Mouse (Mus musculus) ES-Bruce4 (cell line): ENCODE data around the gene Prkaa2. TPM values are rescaled to one million over a fixed set of nuclear protein-coding genes. Genes with fewer than 3 reads are reported as not detected.
A peak's percentile ranks its signal among the peaks of the same experiment; 100 is the strongest.

Source experiments
- H3K27ac ChIP-seq: 2 replicates; pipeline ENCODE4 v1.5.1; 2012; ENCODE audit warnings: low read length, inconsistent platforms; ENCODE audit not compliant: insufficient read depth
- H3K27me3 ChIP-seq: 2 replicates; pipeline ENCODE4 v1.6.1; 2012; ENCODE audit warnings: mild to moderate bottlenecking, low read length, inconsistent platforms; ENCODE audit not compliant: control insufficient read depth, poor library complexity, insufficient read depth, severe bottlenecking
- H3K36me3 ChIP-seq: 2 replicates; pipeline ENCODE4 v1.6.1; 2012; ENCODE audit warnings: inconsistent platforms, mild to moderate bottlenecking, low read length, moderate library complexity; ENCODE audit not compliant: control insufficient read depth, poor library complexity, insufficient read depth, severe bottlenecking
- H3K4me1 ChIP-seq: one replicate; pipeline ENCODE4 v1.8.1; 2011; ENCODE audit warnings: low read length; ENCODE audit not compliant: control insufficient read depth, insufficient read depth
- H3K4me3 ChIP-seq: 2 replicates; pipeline ENCODE4 v1.5.1; 2011; ENCODE audit warnings: low read depth, mild to moderate bottlenecking, low read length
- H3K9ac ChIP-seq: 2 replicates; pipeline ENCODE4 v1.6.1; 2012; ENCODE audit warnings: low read depth, mild to moderate bottlenecking, inconsistent platforms; ENCODE audit not compliant: poor library complexity, severe bottlenecking
- H3K9me3 ChIP-seq: replicated peaks from 2 replicates; pipeline ENCODE4 v1.6.1; 2012; ENCODE audit warnings: mild to moderate bottlenecking, low read length, inconsistent platforms; ENCODE audit not compliant: control insufficient read depth, poor library complexity, insufficient read depth, severe bottlenecking
- CTCF ChIP-seq: IDR thresholded peaks from one replicate; pipeline ENCODE4 v1.8.1; 2011; ENCODE audit warnings: low read depth, low read length
- EP300 ChIP-seq: IDR thresholded peaks from 2 replicates; pipeline ENCODE4 v1.6.1; 2011; ENCODE audit warnings: low read depth, low read length; ENCODE audit not compliant: insufficient read depth
- POLR2A ChIP-seq: IDR thresholded peaks from one replicate; pipeline ENCODE4 v1.8.1; 2011; ENCODE audit warnings: low read length; ENCODE audit not compliant: insufficient read depth
- polyA plus RNA-seq: library from polyadenylated mRNA; stranded (reverse); fragments of >200 nt; gene quantifications from 2 replicates; pipeline ENCODE4 v1.2.4, GENCODE M21; 2011; ENCODE audit warnings: low read depth; ENCODE audit not compliant: missing spikeins, insufficient read depth, insufficient read length

Prkaa2 gene
- polyA plus RNA-seq, 1 experiment: 14.0 TPM

- Histone ChIP-seq H3K4me1 (no peaks in the 10 kb centered on the region), H3K9me3 (no peaks in the 10 kb centered on the region), H3K36me3 (no peaks in the 10 kb centered on the region), H3K27me3 (no peaks in the 10 kb centered on the region), H3K9ac (no peak overlapping the region), H3K27ac (no peak overlapping the region), H3K4me3 (no peak overlapping the region)
- peak; percentile 74 for TF ChIP-seq CTCF
- no peak for TF ChIP-seq POLR2A
Observed at GRCm38 (mm10) chr4:105070982-105071381, 38.7 kb downstream of the Prkaa2 start.

- Histone ChIP-seq H3K9ac (no peak overlapping the region), H3K4me3 (no peak overlapping the region), H3K4me1 (no peaks in the 10 kb centered on the region), H3K27me3 (no peaks in the 10 kb centered on the region), H3K36me3 (no peaks in the 10 kb centered on the region), H3K27ac (no peak overlapping the region), H3K9me3 (no peaks in the 10 kb centered on the region)
- no peak for TF ChIP-seq EP300
Observed at GRCm38 (mm10) chr4:105051291-105051690, 58.4 kb downstream of the Prkaa2 start.

GRCm38 (mm10) chr4:105050041-105050440, 59.6 kb downstream of the Prkaa2 start:
- Histone ChIP-seq H3K4me3 (no peak overlapping the region), H3K4me1 (no peaks in the 10 kb centered on the region), H3K27ac (no peak overlapping the region), H3K36me3 (no peaks in the 10 kb centered on the region), H3K9me3 (no peaks in the 10 kb centered on the region), H3K9ac (no peak overlapping the region), H3K27me3 (no peaks in the 10 kb centered on the region)
- TF ChIP-seq POLR2A: no peak
- TF ChIP-seq EP300: no peak
- TF ChIP-seq CTCF: no peak

GRCm38 (mm10) chr4:105034259-105034658, 75.4 kb downstream of the Prkaa2 start:
- no peak overlapping the region for H3K4me3 ChIP-seq
- H3K9ac ChIP-seq: no peak overlapping the region
- H3K4me1 ChIP-seq: no peaks in the 10 kb centered on the region
- H3K9me3 ChIP-seq: no peaks in the 10 kb centered on the region
- H3K36me3 ChIP-seq: no peaks in the 10 kb centered on the region
- H3K27me3 ChIP-seq: no peaks in the 10 kb centered on the region
- TF ChIP-seq POLR2A (no peak), CTCF (no peak), EP300 (no peak)
- no peak overlapping the region for H3K27ac ChIP-seq

GRCm38 (mm10) chr4:105033153-105033552, 76.5 kb downstream of the Prkaa2 start:
- H3K9me3 ChIP-seq: no peaks in the 10 kb centered on the region
- no peaks in the 10 kb centered on the region for H3K27me3 ChIP-seq
- no peak overlapping the region for H3K4me3 ChIP-seq
- TF ChIP-seq EP300 (no peak), CTCF (peak; percentile 2)
- H3K27ac ChIP-seq: no peak overlapping the region
- H3K36me3 ChIP-seq: no peaks in the 10 kb centered on the region
- H3K4me1 ChIP-seq: no peaks in the 10 kb centered on the region
- no peak overlapping the region for H3K9ac ChIP-seq

- no peaks in the 10 kb centered on the region for H3K36me3 ChIP-seq
- H3K4me3 ChIP-seq: no peak overlapping the region
- TF ChIP-seq POLR2A (no peak), CTCF (no peak), EP300 (no peak)
- H3K9ac ChIP-seq: no peak overlapping the region
- no peak overlapping the region for H3K27ac ChIP-seq
- no peaks in the 10 kb centered on the region for H3K9me3 ChIP-seq
- no peaks in the 10 kb centered on the region for H3K4me1 ChIP-seq
- no peaks in the 10 kb centered on the region for H3K27me3 ChIP-seq
Observed at GRCm38 (mm10) chr4:105031104-105031503, 78.6 kb downstream of the Prkaa2 start.
